Mouse (Mus musculus) left cerebral cortex, adult 9 months (tissue): ENCODE data around the gene E2f2.

Source experiments
- DNase-seq, 2 experiments: peaks; one replicate each; pipeline ENCODE4 v3.0.0; 2022; ENCODE audit warnings: low spot score in 2 of 2

E2f2 gene

GRCm38 (mm10) chr4:136172011-136172541 lies at the start of gene E2f2:
Gene E2f2 (plus strand): TSS chr4:136172394.
- no peak for DNase-seq

- DNase-seq = no peak
These were observed 48.9 kb upstream of the E2f2 start for GRCm38 (mm10) chr4:136123111-136123791.

DNA sequence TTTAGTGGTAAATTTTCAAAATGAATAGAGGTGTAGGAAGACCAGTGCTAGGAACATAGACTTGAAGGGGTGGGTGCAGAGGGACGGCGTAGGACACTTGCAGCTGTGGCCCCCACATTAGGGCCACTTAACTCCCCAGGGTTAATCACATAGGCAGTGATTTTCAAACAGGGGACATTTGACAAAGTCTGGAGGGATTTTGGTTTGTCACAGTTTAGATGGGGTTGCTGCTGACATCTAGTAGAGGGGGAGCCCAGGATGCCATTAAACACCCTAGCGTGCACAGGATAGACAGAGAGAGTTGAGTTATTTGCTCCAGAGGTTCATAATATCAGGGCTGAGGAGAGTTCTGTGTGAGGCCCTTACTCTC lies 48.4 kb upstream of the E2f2 start:
- DNase-seq = no peak

GRCm38 (mm10) chr4:136124581-136124980 lies 47.6 kb upstream of the E2f2 start:
- no peak for DNase-seq

- no peak for DNase-seq
These were observed 46.7 kb upstream of the E2f2 start for GRCm38 (mm10) chr4:136125458-136125857.

GRCm38 (mm10) chr4:136126019-136126418 lies 46.2 kb upstream of the E2f2 start:
- DNase-seq = no peak

- no peak for DNase-seq
These were observed 44.5 kb upstream of the E2f2 start for GRCm38 (mm10) chr4:136127670-136128069.

- DNase-seq = no peak
These were observed 42.4 kb upstream of the E2f2 start for GRCm38 (mm10) chr4:136129842-136130241.

DNA sequence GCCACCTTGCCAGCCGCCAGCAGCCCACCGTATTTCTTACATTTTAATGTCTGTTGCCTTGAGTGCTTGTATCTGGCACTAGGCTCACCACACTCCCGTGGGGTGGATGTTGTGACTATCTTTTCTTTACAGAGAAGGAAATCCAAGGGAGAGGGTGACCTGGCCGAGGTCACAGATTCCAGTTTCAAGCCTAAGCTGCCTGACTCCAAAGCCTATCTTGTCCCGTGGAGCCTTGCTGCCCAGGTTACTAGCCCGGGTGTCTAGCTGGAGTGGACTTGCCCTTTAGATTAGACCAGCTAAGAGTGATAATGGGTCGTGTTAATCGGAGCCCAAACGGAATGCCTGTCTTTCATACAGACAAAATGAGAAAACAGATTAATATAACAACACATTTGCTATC lies 38.4 kb upstream of the E2f2 start:
- no peak for DNase-seq

DNA sequence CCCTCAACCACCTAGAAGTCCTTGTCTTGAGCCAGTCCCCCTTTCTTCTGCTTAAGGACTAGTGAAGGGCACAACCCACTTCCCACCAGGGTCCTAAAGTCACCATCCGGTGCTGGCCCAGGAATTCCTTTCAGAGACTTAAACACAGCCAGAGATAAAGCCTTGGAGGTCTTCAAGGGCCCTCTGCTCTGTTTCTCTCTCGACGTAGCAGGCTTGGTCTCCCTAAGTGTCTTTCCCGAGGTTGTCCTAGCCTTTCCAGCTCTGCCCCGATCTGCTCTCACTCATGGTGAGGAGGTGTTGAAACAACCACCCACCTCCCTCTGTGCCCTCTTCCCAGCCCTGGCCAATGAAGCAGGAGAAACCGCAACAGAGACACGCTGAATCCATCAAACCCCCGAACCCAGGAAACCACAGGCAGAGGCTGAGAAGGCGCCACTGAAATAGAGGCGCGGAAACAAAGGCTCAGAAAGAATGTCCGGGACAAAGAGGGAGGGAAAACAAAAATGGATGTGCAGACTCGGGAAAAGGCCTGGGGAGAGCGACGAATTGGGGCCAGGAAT lies 37.7 kb upstream of the E2f2 start:
- no peak for DNase-seq

DNA sequence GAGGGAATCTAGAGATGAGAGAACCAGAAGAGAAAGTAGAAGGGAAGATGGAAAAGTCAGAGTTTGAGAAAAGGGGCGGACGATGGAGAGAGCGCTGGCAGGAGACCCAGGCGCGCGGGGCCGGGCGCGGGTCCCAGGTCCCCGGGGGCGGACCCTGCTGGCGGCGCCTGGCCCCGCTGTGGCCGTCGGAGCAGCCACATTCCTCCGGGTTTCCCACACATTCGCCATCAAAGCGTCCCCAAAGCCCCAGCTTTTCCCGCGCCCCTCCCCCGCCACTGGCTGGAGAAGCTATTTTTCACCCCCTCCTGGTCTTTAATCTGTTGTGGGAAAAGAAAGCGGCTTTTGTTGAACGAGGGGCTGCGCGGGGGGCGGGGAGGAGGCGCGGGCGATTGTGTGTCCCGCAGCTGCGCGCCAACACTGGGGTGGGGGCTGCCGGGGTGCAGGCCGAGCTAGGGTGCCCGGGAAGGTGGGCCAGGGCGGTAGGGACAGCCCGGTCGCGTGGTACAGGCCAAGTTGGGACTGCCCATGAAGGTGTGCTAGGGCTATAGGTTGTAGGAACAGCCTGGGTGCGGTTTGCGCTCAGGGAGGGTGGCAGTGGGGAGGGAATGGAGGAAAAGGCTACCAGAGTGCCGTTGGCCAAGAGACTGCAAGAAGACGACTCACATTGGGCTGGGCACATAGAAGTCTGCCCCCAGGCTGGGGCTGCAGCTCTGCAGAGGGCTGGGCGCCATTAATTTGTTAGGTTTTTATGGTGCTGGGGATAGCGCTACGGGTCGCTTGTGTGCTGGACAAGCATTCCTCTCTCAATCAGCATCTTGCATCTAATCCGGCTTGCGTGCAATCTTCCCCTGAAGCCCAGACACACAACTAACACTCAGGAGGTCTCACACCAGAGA lies 37.0 kb upstream of the E2f2 start:
- no peak for DNase-seq

- no peak for DNase-seq
These were observed 36.1 kb upstream of the E2f2 start for GRCm38 (mm10) chr4:136135874-136136728.

GRCm38 (mm10) chr4:136139326-136140110 lies 32.7 kb upstream of the E2f2 start:
- DNase-seq = no peak

DNA sequence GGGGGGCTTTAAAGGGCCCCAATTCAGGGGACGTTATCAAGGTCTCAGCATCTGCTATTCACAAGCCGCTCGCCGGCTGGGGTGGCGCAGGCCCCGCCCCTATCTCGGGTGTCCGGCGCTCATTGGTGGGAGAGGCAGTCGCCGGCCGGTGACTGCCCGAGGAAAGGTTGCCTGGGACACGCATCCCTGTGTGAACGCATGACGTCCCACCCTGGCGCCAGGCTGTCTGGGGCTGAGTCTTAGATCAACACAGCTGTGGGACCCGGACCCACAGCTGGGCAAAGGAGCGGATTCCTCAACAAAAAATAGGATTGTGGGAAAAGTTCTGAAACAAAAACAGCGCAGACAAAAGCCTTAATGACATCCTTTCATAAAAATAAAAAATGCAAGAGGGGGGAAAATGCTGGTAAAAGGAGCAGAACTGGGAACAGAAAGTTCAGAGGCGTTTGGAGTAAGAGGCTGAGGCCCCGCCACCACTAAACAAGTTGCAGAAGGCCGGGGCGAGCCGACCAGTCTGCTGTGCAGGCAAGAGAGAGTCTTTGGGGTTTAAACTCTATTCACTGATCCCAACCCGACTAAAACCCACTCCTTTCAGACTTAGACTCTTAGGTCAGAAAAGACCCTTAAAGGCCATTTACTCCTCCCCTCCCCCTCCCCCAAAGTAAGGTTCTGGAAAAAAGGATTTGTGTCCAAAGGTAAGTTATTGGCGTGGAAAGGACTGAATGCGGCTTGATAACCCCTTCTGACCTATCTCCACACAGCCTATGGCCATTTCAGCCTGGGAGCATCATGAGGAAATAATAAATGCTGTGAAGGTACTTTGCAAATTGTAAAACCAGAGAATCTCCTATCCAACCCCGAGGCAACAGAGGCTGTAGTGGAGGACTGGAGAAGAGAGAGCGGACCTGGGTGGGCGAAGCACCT lies 31.6 kb upstream of the E2f2 start:
- DNase-seq = peak in 1 of 2 experiments; percentile 74

DNA sequence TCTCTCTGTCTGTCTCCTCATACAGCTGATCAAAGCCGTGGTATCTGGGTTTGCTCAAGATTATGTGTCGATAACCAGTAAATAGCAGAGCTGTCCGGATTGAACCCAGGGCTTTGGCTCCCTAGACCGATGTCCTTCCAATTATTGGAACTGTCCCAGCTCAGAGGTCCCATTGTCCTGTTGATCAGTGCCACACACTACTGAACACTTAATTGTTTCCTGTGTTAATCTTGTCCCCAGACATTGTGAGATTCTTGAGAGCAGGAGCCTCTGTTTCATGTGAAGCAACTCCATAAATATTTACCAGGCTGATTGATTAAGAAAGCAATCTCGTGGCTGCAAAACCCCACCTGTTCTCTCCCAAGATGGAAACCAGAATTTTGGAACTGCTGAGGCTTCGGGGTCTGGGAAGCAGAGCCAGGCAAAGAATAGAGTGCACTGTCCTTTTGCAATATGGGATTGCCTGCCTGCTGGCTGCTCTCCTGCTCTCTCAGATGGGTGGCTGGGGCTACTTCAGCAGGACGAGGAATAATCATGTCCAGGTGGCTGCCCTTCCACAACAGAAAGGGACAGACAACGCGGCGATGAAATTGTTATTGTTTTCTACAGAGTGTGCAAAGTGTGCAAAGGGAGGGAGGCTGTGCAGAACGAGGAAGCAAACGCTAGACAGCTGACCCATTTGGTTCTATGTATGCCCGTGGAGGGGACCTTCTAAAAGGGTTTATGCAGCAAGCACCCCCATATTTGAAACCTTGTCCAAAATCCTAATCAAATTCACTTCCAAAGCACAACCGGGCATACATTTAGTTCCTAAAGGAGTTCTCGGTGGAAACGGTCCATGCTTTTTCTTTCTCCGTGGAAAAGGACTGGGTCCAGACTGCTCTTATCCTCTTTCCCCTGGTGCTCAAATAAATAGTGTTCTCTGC lies 29.7 kb upstream of the E2f2 start:
- DNase-seq = no peak

DNA sequence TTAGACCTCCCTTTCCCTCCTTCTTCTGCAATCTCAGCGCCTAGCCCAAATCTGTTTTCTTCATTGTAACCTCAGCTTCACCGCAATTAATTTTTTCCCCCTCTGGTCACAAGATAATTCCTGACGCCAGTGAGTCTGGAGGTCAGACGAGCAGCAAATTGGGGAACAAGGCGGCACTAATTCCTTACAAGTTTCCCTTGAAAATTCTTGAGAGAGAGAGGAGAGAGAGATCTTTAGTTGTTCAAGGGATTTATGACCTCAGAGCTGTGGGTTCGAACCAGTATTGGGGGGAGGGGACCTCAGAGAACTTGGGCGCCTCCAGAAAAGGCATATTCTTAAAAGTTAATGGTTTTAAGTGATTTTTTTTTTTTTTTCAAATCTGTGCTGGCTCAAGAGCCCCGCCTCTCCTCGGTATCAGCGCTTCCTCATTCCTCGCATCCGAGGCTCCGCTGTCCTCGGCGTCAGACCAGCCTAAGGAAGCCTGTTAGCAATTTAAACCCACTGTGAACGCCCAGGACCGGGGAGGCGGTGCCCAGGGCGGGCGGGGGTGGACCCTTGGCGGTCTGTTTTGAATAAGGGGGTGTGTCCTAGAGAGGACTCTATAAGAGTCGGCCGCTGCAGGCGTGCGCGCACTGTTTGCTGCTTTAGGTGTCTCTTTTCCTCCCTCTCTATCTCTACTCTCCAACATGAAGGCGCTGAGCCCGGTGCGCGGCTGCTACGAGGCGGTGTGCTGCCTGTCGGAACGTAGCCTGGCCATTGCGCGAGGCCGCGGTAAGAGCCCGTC lies 28.8 kb upstream of the E2f2 start, which contains the start of gene Id3:
TSS of gene Id3 (plus strand) at position 305 of the 784 bp plus-strand sequence.
- peak in 1 of 2 experiments; percentile 78 for DNase-seq

DNA sequence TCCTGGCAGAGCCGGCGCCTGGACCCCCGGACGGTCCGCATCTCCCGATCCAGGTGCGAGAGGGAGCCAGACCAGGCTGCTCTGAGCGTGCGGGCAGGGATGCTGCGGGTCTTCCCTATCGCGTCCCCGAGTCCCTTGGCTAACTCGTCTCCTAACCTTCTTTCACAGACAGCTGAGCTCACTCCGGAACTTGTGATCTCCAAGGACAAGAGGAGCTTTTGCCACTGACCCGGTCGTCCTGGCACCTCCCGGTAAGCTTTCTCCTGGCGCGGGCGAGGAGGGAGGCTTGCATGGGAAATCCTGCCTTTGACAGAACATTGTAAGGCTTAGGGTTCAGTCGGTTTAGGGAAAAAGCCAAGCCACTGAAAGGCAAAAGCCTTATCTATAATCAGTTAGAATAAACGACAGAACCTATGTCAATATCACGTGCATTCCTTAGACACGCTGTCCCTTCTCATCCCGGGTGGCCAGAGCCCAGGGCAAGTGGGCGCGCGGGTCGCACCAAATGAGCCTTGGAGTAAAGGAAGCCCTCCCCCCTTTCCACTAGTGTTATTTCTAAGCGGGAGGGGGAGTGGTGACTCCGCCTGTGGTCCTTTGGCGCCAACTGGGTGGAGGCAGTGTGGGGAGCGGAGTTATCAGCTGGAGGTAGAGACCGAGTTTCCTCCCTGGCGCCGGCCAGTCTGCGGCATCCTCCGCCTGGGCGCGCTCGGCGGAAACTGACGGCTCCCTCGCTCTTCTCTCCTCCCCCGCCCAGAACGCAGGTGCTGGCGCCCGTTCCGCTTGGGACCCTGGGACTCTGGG lies 27.9 kb upstream of the E2f2 start:
- DNase-seq = no peak
